Mouse (Mus musculus): ENCODE results near the gene Coro2b. TPM values are rescaled to one million over a fixed set of nuclear protein-coding genes. Genes with fewer than 3 reads are reported as not detected.

Gene Coro2b
- polyA plus RNA-seq, 1 experiment, result 6.1 TPM

DNA sequence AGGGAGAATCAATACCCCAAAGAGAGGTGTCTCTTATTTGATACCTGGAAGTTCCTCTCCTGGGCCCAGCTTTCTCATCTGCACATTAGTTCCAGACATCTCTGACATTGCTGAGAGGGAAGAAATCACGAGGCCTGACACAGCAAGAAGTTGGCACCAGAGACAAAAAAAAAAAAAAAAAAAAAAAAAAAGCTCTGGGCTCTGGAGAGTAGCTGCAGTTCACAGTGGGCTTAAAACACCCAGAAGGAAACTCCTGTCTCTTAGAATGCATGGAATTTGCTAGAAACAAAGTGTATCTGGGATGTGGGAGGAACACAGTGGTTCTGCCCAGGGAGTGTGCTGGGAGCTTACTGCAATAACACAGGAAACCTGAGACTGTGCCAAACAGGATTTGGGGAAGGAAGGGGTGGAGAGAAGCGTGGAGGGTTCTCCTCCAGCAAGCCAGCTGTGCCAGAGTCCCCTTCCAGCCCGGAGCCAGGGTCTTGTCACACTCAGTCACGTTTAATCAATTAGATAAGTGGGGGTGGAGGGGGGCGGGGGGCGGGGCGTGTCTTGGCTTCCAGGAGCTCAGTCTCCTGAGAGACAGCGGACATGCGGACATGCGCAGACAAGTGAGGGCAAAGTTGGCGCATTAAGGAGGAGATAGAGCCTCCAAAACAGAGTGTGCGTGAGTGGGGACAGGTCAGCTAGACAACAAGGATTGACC is 101.1 kb downstream of the Coro2b start:
- H3K4me3 ChIP-seq (ENCODE audit: insufficient read depth, low read depth, low read length), result peak overlapping the region; percentile 11; the same call in 1 of the 2 replicates
- H3K4me1 ChIP-seq (ENCODE audit: control insufficient read depth, insufficient read depth, insufficient read length, low read length), result peaks cover 25% of the 10 kb centered on the region
- H3K27ac ChIP-seq (replicated peaks; ENCODE audit: low read depth, low read length), result peak overlapping the region; percentile 93

GRCm38 (mm10) chr9:62432261-62433060 is 104.4 kb downstream of the Coro2b start:
- peaks cover 17% of the 10 kb centered on the region for H3K4me1 ChIP-seq (ENCODE audit: control insufficient read depth, insufficient read depth, insufficient read length, low read length)
- H3K4me3 ChIP-seq (ENCODE audit: insufficient read depth, low read depth, low read length), result no peak overlapping the region
- H3K27ac ChIP-seq (replicated peaks; ENCODE audit: low read depth, low read length), result no peak overlapping the region

- Histone ChIP-seq H3K4me3 (ENCODE audit: insufficient read depth, low read depth, low read length) (no peak overlapping the region), H3K4me1 (ENCODE audit: control insufficient read depth, insufficient read depth, insufficient read length, low read length) (peaks cover 17% of the 10 kb centered on the region), H3K27ac (replicated peaks; ENCODE audit: low read depth, low read length) (no peak overlapping the region)
These were observed 106.1 kb downstream of the Coro2b start for GRCm38 (mm10) chr9:62430741-62431140.

DNA sequence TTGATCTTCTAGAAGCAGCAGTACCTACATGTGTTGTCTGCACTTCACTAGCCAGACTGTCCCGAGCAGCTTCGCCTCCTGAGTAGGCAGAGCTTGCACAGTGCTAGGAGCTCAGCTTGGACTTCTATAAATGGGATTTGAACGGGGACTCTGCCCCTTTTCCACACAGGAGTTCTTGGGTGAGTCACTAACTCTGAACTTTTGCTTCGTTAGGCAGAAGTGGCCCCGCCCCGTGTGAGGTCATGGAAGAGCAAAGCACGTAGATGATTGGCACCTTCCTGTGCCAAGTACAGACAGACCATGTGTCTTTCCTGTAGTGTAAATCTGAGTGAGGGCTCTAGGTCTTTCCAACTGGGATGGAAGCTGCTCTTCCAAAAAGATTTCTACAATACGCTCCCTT is 109.8 kb downstream of the Coro2b start:
- Histone ChIP-seq H3K4me1 (ENCODE audit: control insufficient read depth, insufficient read depth, insufficient read length, low read length) (peaks cover 32% of the 10 kb centered on the region), H3K4me3 (ENCODE audit: insufficient read depth, low read depth, low read length) (no peak overlapping the region), H3K27ac (replicated peaks; ENCODE audit: low read depth, low read length) (peak overlapping the region; percentile 57)

DNA sequence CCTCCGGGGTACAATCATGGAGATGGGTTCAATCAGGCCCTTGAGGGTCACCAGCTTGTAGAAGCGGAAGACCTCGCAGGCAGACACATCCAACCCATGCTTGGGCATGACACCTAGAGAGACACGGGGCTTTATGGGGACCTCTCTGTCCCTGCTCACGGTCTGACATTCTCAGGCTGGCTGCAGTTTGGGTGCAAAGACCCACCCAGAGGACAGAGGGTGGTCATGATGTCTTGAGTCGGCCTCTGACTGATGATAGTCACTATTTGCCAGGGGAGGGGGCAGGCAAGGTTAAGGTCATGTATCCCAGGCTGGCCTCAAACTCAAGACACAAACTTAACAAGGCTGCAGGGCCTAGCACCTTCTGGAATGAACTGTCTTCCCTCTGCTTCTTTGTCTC is 110.3 kb downstream of the Coro2b start:
- Histone ChIP-seq H3K4me1 (ENCODE audit: control insufficient read depth, insufficient read depth, insufficient read length, low read length) (peaks cover 34% of the 10 kb centered on the region), H3K27ac (replicated peaks; ENCODE audit: low read depth, low read length) (peak overlapping the region; percentile 57), H3K4me3 (ENCODE audit: insufficient read depth, low read depth, low read length) (no peak overlapping the region)

GRCm38 (mm10) chr9:62426021-62426420 is 110.8 kb downstream of the Coro2b start:
- no peak overlapping the region for H3K4me3 ChIP-seq (ENCODE audit: insufficient read depth, low read depth, low read length)
- H3K27ac ChIP-seq (replicated peaks; ENCODE audit: low read depth, low read length), result peak overlapping the region; percentile 78
- H3K4me1 ChIP-seq (ENCODE audit: control insufficient read depth, insufficient read depth, insufficient read length, low read length), result peaks cover 34% of the 10 kb centered on the region

GRCm38 (mm10) chr9:62425265-62425664 is 111.6 kb downstream of the Coro2b start:
- H3K4me1 ChIP-seq (ENCODE audit: control insufficient read depth, insufficient read depth, insufficient read length, low read length), result peaks cover 35% of the 10 kb centered on the region
- peak overlapping the region; percentile 78 for H3K27ac ChIP-seq (replicated peaks; ENCODE audit: low read depth, low read length)
- H3K4me3 ChIP-seq (ENCODE audit: insufficient read depth, low read depth, low read length), result no peak overlapping the region

GRCm38 (mm10) chr9:62423871-62424270 is 113.0 kb downstream of the Coro2b start:
- peaks cover 43% of the 10 kb centered on the region for H3K4me1 ChIP-seq (ENCODE audit: control insufficient read depth, insufficient read depth, insufficient read length, low read length)
- H3K27ac ChIP-seq (replicated peaks; ENCODE audit: low read depth, low read length), result no peak overlapping the region
- H3K4me3 ChIP-seq (ENCODE audit: insufficient read depth, low read depth, low read length), result no peak overlapping the region

GRCm38 (mm10) chr9:62422926-62423325 is 113.9 kb downstream of the Coro2b start:
- peaks cover 43% of the 10 kb centered on the region for H3K4me1 ChIP-seq (ENCODE audit: control insufficient read depth, insufficient read depth, insufficient read length, low read length)
- H3K27ac ChIP-seq (replicated peaks; ENCODE audit: low read depth, low read length), result peak overlapping the region; percentile 74
- H3K4me3 ChIP-seq (ENCODE audit: insufficient read depth, low read depth, low read length), result no peak overlapping the region

DNA sequence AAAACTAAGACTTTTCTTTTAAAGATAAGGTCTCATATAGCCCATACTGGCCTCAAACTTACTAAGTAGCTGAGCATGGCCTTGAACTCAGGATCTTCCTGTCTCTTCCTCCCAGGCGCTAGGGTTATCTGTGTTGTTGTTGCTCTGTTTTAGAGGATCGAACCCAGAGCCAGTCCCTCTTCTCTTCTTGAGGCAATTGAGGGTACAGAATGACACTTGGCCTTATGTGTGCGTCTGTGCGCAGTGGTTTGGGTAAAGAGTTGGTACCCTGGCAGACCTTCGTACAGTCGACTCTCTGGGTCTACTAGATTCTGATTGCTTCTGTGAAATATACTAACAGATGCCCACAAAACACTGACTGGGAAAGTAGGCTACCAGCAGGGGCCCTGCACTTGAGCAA is 114.9 kb downstream of the Coro2b start:
- Histone ChIP-seq H3K4me3 (ENCODE audit: insufficient read depth, low read depth, low read length) (peak overlapping the region; percentile 66), H3K4me1 (ENCODE audit: control insufficient read depth, insufficient read depth, insufficient read length, low read length) (peaks cover 37% of the 10 kb centered on the region), H3K27ac (replicated peaks; ENCODE audit: low read depth, low read length) (peak overlapping the region; percentile 99)

DNA sequence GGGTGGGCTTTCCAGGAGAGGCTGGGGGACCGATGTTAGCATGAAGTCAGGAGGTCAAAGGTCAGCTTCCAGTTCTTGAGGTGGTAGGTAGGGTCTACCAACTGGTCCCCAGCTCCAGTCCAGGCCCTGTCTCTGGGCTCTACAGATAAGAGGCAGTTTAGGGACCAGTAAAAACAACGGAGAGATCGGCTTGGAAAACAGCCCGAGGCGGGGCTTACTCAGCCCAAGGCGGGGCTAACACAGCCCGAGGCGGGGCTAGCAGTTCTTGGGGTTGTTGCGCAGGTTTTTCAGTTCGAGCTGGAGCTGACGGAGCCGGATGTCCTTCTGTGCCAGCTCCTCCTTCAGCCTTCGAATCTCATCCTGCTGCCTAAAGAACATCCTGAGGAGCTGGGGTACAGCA is 115.8 kb downstream of the Coro2b start:
- H3K27ac ChIP-seq (replicated peaks; ENCODE audit: low read depth, low read length), result peak overlapping the region; percentile 99
- H3K4me3 ChIP-seq (ENCODE audit: insufficient read depth, low read depth, low read length), result peak overlapping the region; percentile 66
- H3K4me1 ChIP-seq (ENCODE audit: control insufficient read depth, insufficient read depth, insufficient read length, low read length), result peaks cover 35% of the 10 kb centered on the region

DNA sequence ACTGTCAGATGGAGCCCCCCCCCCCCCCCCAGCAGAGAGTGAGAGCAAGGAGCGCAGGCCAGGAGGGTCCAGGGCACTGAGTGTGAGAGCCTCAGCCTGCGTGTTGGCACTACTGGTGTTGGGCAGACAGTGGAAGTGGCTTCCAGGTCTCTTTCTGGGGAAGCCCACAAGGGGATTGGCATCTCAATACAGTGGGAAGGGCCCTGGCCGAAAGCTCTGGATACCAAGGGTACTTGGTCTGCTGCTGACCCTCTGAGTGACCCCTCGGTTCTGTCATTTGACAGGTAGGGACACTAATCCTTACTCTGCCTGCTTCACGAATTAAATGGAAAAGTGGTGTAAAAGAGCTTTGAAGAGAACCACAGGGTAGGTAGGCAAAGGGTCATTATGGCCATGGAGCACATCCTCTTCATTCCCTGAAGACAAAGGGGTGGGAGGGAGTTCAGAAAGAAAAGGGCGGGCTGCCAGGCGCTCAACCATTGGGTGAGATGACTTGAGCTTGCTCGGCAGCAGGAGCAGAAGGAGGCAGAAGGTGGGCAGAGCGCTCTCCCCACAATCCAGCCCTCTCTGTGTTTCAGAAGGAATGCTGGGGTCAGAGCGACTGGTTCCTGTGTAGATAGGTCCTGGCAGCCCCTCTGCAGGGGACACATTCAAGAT is 116.5 kb downstream of the Coro2b start:
- peak overlapping the region; percentile 98 for H3K27ac ChIP-seq (replicated peaks; ENCODE audit: low read depth, low read length)
- peak overlapping the region; percentile 52 for H3K4me3 ChIP-seq (ENCODE audit: insufficient read depth, low read depth, low read length)
- H3K4me1 ChIP-seq (ENCODE audit: control insufficient read depth, insufficient read depth, insufficient read length, low read length), result peaks cover 31% of the 10 kb centered on the region

- peaks cover 28% of the 10 kb centered on the region for H3K4me1 ChIP-seq (ENCODE audit: control insufficient read depth, insufficient read depth, insufficient read length, low read length)
- peak overlapping the region; percentile 98 for H3K27ac ChIP-seq (replicated peaks; ENCODE audit: low read depth, low read length)
- no peak overlapping the region for H3K4me3 ChIP-seq (ENCODE audit: insufficient read depth, low read depth, low read length)
These were observed 118.1 kb downstream of the Coro2b start for GRCm38 (mm10) chr9:62418742-62419141.

DNA sequence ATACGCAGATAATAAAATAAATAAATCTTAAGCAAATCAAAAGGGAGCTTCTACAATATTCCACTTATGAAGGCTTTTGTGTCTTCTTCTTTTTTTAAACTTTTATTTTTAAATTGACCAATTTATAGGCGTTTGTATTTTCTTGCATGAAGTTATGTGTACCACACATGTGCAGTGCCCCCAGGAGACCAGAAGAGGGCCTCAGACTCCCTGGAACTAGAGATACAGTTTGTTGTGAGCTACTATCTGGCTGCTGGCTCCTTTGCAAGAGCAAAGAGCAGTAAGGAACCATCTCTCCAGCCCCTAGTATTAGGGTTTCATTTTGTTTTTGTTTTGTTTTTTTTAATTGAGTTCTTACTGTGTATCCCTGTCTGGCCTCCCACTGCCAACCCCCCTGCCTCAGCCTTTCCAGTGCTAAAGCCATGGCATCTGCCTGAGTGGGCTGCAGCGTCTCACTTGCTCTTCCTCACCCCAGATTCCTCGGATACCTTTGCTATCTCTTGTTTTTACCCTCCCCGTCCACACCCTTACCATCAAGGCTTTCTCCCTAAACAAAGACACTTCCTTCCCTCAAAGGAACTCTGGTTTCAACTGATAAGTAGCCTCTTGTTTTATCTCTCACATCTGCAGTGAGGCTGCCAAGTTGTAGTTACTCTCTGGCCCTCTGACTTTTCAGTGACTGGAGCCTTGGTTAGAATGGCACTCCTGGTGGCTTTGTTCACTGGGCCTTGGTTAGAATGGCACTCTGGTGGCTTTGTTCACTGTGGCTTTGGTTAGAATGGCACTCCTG is 129.3 kb downstream of the Coro2b start:
- H3K4me3 ChIP-seq (ENCODE audit: insufficient read depth, low read depth, low read length), result no peak overlapping the region
- H3K4me1 ChIP-seq (ENCODE audit: control insufficient read depth, insufficient read depth, insufficient read length, low read length), result peaks cover 8% of the 10 kb centered on the region
- H3K27ac ChIP-seq (replicated peaks; ENCODE audit: low read depth, low read length), result peak overlapping the region; percentile 88
